ENCODE assay signal across 9 mouse cellular contexts in the genomic region with DNA sequence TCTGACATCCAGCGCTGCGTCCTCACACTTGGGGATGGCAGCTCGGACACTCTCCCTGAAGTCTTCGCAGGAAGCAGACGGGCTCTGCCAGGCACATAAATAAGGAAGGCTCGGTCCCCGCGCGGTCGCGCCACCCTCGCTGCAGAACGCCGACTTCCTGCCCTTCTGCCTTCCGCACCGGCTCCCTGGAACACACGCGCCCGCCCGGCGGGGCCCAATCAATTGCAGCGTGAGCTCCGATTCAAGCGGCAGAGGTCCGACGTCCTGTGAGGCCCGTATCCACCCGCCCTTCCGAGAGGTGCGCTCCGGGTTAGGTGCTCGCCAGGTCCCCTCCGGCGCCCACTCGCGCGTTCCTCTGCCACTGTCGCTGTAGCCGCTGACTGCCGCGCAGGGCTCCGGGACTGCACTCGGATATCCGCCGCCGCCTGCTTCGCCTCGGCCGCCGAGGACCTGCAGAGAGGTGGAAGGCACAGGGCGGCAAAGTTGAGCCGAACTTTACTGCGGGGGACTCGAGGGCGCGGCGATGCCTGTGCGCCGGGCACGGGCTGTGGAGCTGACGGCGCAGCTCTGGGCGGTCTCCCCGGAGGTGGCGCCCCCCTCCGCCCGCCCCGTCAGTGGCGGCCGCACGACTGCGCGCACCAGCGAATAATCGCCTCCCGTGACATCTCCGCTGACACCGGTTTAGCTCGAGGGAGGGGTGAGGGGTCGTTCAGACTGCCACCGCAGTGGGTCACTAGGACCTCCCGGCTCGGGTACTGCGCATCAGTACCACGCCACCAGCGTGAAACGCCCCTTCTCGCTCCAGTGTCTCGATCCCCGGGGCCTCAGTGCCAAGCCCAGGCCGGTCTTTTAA. TPM values are rescaled to one million over a fixed set of nuclear protein-coding genes. Genes with fewer than 3 reads are reported as not detected.
DNase-seq lines count a peak whose midpoint lies in the region; ATAC-seq lines count a peak whose summit lies in the region.
"Had no signal": no experiment of that assay in that cellular context is flagged by ENCODE, and none has a peak within 500 bp of the region (broad histone marks: within the 10 kb centered on the region; RNA-seq: fewer than 3 reads in every experiment).

No protein-coding gene starts in this region.

- DNase-seq in cerebellum, postnatal 10 days = peak; percentile 31 to 40
- no peak for DNase-seq in cerebellum, adult 9-11 months
- DNase-seq in T-cell, adult 2 months (ENCODE audit: low spot score) = peak; percentile 78
- DNase-seq in hindbrain, embryonic 11.5 days (ENCODE audit: low spot score) = peak; percentile 62
- DNase-seq in liver, embryonic 13.5 days = peak; percentile 63
- DNase-seq in naive thymus-derived CD4-positive, alpha-beta T cell, adult 2 months (ENCODE audit: low read depth) = peak; percentile 80
- DNase-seq in testis, postnatal 10 days (ENCODE audit: low spot score) = peak; percentile 64

- peaks cover 40% of the 10 kb centered on the region for H3K27me3 ChIP-seq in hindbrain, embryonic 11.5 days (ENCODE audit: control insufficient read depth, insufficient read depth, low read length)
- peaks cover 17% of the 10 kb centered on the region for H3K27me3 ChIP-seq in liver, embryonic 13.5 days

- peak; percentile 46 for ATAC-seq in erythroid progenitor cell, adult 5-6 weeks (replicated peaks; ENCODE audit: low FRiP score, poor library complexity, severe bottlenecking)
- ATAC-seq in hindbrain, embryonic 11.5 days (ENCODE audit: low FRiP score) = 0 out of 2 replicates have a peak, but pooled peaks have one; percentile 33
- peak; percentile 78 for ATAC-seq in liver, embryonic 13.5 days (ENCODE audit: low read depth)
- ATAC-seq: Patski had no signal

- no peak overlapping the region for H3K27ac ChIP-seq in hindbrain, embryonic 11.5 days (ENCODE audit: low read depth, low read length)
- H3K27ac ChIP-seq in liver, embryonic 13.5 days = peak overlapping the region; percentile 98

- H3K4me2 ChIP-seq in hindbrain, embryonic 11.5 days (replicated peaks; ENCODE audit: low read depth, low read length) = peak overlapping the region; percentile 100
- H3K4me2 ChIP-seq in liver, embryonic 13.5 days = peak overlapping the region; percentile 100

- H3K4me1 ChIP-seq in hindbrain, embryonic 11.5 days (replicated peaks; ENCODE audit: control insufficient read depth, insufficient read depth, low read length) = peaks cover 10% of the 10 kb centered on the region
- H3K4me1 ChIP-seq in liver, embryonic 13.5 days (replicated peaks) = peaks cover 87% of the 10 kb centered on the region

- peak overlapping the region; percentile 50 for H3K4me3 ChIP-seq in hindbrain, embryonic 11.5 days (ENCODE audit: low read depth, low read length)
- H3K4me3 ChIP-seq in liver, embryonic 13.5 days (replicated peaks) = peak overlapping the region; percentile 85

- peak overlapping the region; percentile 31 for H3K9ac ChIP-seq in hindbrain, embryonic 11.5 days (ENCODE audit: low read depth, low read length)
- peak overlapping the region; percentile 94 for H3K9ac ChIP-seq in liver, embryonic 13.5 days

- no peaks in the 10 kb centered on the region for H3K36me3 ChIP-seq in hindbrain, embryonic 11.5 days (ENCODE audit: control insufficient read depth, insufficient read depth, low read length)
- H3K36me3 ChIP-seq in liver, embryonic 13.5 days = peaks cover 20% of the 10 kb centered on the region

- no peaks in the 10 kb centered on the region for H3K9me3 ChIP-seq in hindbrain, embryonic 11.5 days (ENCODE audit: control insufficient read depth, low read length)
- no peaks in the 10 kb centered on the region for H3K9me3 ChIP-seq in liver, embryonic 13.5 days (replicated peaks)

- WGBS in hindbrain, embryonic 11.5 days = under 1% methylated on average over 85 of the region's 91 CpGs
- WGBS in liver, embryonic 13.5 days (ENCODE audit: insufficient replicate concordance) = under 1% methylated on average over 91 of the region's 91 CpGs

RNA-seq across cellular contexts. Expression of a gene that starts 1.3 kb away (rescaled TPM):
- 27.7 and 41.1 TPM in 2 replicates for total RNA-seq in erythroid progenitor cell, adult 5-6 weeks (2015; ENCODE audit: low replicate concordance)
- 48.4 and 75.5 TPM in 2 replicates for total RNA-seq in erythroid progenitor cell, adult 5-6 weeks (2017; ENCODE audit: low replicate concordance)
- polyA plus RNA-seq in hindbrain, embryonic 11.5 days (2014; fragmentation: Nextera tagmentation; extraction: Ambion mirVana) = 0.91 and 1.3 TPM in 2 replicates
- 10.6 and 13.0 TPM in 2 replicates for polyA plus RNA-seq in liver, embryonic 13.5 days (2015; fragmentation: Nextera tagmentation; extraction: Ambion mirVana)

RNA-seq across cellular contexts. Expression of a gene that starts 11.9 kb away (rescaled TPM):
- total RNA-seq in erythroid progenitor cell, adult 5-6 weeks (2015; ENCODE audit: low replicate concordance) = not detected in 2 replicates
- total RNA-seq in erythroid progenitor cell, adult 5-6 weeks (2017; ENCODE audit: low replicate concordance) = 0.26 TPM in 1 of 2 replicates, not detected in the other
- 5.5 and 7.5 TPM in 2 replicates for polyA plus RNA-seq in hindbrain, embryonic 11.5 days (2014; fragmentation: Nextera tagmentation; extraction: Ambion mirVana)
- 2.0 and 2.2 TPM in 2 replicates for polyA plus RNA-seq in liver, embryonic 13.5 days (2015; fragmentation: Nextera tagmentation; extraction: Ambion mirVana)
